Mouse (Mus musculus) WW6 (cell line): ENCODE data around the gene Rere.
"Not testable (repeated sequence)": the region's sequence is repeated elsewhere in the genome, so short reads cannot be mapped to it uniquely, and the experiment has no call there.

Source experiments
- DNase-seq: peaks from one replicate; pipeline ENCODE4 v3.0.0-alpha.2; 2013; ENCODE audit warnings: low read depth, low spot score

Rere gene

GRCm38 (mm10) chr4:150549989-150550716 lies 268.7 kb downstream of the Rere start:
- no peak for DNase-seq

GRCm38 (mm10) chr4:150551390-150551789 lies 269.9 kb downstream of the Rere start:
- DNase-seq, result no peak

- DNase-seq, result no peak
These were observed 271.5 kb downstream of the Rere start for GRCm38 (mm10) chr4:150552751-150553600.

GRCm38 (mm10) chr4:150555783-150556182 lies 274.3 kb downstream of the Rere start:
- DNase-seq, result no peak

- no peak for DNase-seq
These were observed 275.2 kb downstream of the Rere start for GRCm38 (mm10) chr4:150556382-150557221.

DNA sequence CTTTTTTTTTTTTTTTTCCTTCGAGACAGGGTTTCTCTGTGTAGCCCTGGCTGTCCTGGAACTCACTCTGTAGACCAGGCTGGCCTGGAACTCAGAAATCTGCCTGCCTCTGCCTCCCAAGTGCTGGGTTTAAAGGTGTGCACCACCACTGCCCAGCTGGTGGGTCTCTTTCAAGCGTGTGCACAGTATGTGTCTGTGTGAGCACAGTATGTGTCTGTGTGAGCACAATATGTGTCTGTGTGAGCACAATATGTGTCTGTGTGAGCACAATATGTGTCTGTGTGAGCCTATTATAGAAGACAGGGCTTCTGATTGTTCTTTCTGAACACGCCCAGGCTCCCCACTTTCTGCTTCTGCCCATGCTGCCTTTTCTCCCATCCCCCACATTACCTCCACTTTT lies 275.8 kb downstream of the Rere start:
- DNase-seq, result not testable (repeated sequence)

DNA sequence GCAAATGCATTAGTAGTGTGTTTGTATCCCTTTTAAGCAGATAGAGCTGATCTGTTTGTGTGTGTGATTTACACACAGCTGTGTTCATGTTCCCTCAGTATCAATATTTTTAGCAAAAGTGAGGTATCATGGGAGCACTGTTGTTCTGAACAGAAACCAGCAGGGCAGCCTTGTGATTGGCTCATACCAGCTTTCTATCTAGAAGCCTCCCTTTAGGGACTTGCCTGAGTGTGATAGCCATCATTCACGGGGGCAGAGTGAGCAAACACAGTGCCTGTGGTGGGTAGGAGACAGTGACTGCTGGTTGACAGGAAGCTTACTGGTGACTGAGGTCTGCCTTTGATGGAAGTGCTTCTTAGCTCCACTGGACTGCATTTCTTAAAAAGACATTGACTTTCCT lies 276.5 kb downstream of the Rere start:
- DNase-seq, result no peak

DNA sequence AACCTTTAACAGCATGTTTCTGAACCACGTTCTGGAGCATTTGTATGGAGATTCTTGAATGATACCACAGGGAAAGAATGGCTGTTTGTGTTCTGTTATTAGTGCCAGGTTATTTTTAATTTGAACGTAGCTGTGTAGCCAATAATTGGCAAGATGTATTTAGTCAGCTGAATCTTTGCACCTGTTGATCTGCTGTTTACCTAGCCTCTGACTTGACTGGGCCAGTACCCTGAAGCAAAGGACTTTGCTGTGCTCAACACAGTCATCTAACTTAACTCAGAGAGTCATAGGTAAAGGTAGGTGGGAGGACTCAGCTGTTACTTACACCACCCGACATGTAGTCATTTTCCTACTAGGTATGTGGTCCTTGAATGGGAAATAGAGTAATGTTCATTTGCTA lies 278.1 kb downstream of the Rere start:
- no peak for DNase-seq

DNA sequence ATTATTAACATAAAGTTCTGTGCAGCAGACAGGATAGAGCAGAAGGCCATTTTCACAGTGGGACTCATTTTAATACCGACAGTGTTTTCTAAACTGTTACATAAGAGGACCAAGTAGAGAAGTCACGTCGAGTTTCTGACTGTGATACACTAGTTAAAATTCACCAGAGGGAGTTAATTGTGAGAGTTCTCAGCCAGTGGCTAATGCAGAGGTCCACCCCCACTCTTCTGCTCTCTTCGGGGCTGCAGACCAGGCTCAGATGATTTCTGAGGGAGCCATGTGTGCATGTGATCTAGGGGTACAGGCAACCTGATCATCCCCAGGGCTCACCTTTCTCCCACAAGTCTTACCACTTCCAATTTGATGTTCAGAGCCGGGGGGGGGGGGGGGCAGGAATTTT lies 281.8 kb downstream of the Rere start:
- no peak for DNase-seq

DNA sequence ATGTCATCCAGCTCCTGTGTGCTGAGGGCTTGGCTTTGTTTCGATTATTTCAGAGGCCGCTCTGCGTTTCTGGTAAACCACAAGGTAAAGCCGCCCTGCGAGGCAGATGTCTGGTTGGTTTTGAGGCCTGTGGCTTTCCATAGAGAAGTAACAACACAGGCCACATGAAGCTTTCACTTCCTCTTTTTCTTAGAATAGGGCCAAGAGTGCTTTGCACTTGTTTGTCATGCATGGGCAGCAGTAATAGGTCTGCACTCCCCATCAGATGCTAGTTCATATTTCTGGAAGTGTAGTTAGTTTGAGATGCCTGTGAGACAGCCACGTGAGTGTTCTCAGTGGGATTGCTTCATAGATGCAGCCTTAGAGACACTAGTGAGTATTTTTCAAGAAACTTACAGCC lies 284.7 kb downstream of the Rere start:
- DNase-seq, result no peak

DNA sequence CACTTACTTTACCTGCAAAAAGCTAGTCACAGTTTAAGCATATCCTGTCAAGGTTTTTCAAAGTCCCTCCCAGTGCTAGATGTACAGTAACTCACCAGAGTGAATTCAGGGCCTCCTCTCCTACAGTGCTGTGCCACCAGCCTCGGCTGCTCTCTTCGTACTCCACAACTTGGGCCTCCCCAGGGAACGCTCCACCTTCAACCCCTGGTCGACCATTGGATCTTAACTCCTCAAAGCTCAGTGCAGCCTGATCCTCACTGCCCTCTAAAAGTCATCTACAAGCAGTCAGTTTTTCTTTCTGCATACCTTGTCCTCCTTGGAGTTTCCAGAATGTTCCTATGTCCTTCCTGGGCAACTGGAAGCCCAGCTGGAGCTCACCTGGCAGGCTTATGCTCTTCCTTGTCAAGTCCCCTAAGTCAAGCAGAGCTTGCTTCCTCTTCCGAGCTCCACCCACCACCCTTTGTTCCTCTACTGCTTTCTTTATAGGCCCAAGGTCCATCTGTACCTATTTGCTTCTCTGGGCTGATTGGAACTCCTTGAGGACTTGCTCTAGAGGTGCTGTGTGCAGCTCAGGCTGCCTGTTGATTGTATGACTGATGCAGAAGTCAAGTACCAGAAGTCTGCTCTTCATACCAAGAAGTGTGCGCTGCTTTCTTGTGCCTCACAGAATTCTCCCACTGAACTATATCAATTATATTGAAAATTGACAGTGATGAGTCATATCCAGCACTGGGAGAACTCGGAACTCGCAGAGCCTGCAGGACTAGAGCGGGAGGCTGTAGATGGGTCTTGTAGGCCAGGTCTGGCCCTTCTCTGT lies 287.1 kb downstream of the Rere start:
- no peak for DNase-seq

GRCm38 (mm10) chr4:150569135-150569833 lies 287.8 kb downstream of the Rere start:
- DNase-seq, result no peak

DNA sequence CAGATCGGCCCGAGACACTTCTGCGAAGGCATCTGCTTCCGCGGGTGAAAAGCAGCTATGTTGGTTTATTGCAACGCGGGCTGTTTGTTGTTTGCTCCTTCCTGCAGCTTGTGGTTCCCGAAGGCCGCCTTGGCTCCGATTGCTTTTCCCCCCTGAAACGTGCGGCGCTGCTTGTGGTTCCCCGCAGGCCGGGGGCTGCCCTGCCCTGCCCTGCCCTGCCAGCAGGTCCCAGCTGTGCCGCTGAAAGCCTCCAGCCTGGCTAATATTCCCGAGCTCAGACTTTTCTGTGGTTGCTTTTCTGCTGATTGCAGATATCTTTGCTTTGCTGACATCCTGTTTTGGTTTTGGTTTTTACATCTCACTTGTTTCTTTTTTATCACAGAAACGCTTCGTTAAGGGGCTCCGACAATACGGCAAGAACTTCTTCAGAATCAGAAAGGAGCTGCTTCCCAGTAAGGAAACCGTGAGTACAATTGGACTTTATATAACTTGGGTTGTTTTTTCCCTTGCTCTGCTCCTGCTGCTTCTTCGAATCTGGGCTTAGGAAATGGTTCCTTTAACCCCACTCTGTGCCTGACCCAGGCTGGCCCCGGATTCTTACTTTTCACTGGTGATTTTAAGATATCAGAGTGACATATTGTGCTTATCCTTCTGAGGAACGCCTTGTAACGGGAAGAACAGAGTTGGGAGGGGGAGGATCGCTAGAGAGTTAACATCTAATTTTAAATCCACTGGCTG lies 288.6 kb downstream of the Rere start:
- no peak for DNase-seq

DNA sequence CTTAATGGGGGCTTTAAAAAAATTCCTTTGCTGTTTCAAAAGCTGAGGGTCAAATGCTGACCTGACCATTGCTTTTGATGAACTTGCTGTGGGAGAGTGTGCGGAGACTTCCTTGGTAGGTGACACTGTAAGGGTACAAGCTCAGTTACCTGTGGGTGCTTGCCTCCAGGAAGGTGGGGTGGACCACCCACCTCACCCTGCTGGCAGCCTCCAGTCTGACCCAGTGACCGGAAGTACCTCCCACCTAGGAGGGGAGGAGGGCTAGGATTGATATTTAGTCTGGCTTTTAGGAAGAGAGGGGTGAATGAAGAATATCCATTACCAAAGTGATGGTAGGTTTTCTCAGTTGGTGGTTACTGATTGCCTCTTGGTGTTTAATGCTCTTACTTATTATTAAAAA lies 289.3 kb downstream of the Rere start:
- no peak for DNase-seq

DNA sequence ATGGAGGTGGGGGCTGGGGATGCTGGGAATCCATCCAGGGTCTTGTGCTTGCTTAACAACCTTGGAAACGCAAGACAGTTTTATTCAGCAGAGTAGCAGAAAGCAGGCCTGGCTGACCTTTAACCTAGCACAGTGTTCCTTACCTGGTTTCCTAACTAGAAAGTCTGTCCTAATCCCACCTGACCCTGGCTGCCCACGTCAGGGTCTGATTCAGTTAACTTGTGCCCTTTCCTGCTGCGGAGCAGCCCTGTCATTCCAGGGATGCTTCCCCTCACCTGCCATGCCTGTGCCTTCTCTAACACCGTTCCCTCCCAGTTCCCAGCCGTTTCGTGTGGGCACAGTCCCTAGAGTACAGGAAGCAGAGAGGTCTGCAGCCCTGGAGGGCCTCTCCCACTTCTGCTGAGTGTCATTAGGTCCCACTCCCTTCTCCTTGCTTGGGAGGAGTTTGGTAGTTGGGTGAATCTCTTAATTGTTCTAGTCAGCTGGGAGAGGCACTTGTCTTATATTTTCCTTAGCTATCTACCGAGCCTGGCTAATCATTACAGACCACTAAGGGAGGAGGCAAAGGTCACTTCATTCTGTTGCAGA lies 290.8 kb downstream of the Rere start:
- no peak for DNase-seq

DNA sequence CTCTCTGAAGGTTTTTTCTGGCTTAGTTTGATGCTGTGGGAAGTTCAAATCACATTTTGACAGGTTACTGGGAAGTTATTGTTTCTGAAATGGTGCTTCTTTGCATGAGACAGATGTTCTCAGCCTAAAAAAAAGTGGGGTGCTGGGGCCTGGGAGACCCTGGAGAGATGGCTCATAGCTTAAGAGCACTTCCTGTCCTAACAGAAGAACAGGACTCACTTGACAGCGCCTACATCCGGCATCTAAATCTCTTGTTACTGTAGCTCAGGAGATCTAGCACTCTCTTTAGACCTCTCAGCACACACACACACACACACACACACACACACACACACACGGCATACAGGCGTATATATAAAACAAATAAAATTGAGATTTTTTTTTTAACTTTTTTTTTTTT lies 291.5 kb downstream of the Rere start:
- no peak for DNase-seq

DNA sequence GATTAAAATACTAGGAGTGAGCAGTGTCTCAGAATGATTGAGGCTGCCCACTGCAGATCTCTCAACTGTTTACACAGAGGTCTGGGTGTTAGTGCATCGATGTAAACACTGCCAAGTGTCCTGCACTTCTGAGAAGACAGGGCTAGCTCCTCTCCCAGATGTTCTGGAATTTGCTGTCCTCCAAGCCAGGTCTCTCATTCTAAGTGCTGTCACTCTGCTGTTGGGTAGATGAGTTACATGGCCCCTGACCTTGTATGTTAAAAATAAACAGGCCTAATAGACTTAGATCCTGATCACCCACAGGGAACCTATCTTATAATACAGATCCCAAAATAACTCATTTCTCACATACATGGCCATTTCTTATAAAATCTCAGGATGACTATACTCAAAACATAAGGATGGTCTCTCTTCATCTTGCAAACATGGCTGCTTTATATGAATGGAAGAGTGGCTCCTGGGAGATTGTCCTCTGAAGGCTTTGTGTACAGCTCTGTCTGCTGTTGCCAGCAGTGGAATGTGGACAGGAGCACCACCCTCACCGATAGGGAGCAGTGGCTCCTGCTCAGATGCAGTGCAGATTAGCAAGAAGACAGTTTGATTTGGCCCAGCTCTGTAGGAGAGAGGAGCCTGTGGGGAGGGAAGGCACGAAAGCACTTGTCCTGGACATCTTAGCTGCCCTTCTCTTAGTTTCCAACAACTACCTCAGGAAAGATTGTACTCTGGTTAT lies 294.1 kb downstream of the Rere start:
- DNase-seq, result no peak

GRCm38 (mm10) chr4:150576339-150576738 lies 294.9 kb downstream of the Rere start:
- DNase-seq, result no peak

- DNase-seq, result no peak
These were observed 296.6 kb downstream of the Rere start for GRCm38 (mm10) chr4:150578021-150578420.
